ENCODE assay signal across 23 mouse cellular contexts in the genomic region with DNA sequence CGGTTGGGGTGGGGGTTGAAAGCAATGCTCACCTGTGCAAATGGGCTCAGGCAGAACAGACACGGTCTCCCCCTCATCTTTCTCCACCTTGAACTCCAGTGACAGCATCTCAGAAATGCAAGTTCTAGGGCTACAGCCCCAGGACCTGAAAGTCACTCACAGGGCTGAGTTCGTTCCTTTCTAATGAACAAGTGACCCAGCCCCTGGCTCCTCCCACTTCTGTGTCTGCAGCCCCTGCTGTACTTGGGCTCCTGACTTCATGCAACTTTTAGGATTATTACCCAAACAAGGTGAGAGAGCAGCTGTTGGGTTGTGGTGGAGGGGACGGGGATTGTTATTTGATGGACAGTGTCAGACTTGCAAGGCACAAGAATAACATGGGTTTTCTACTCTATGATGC. TPM values are rescaled to one million over a fixed set of nuclear protein-coding genes. Genes with fewer than 3 reads are reported as not detected.
DNase-seq lines count a peak whose midpoint lies in the region; ATAC-seq and TF ChIP-seq lines count a peak whose summit lies in the region.
"Had no signal": no experiment of that assay in that cellular context is flagged by ENCODE, and none has a peak within 500 bp of the region (broad histone marks: within the 10 kb centered on the region; RNA-seq: fewer than 3 reads in every experiment).

No protein-coding gene starts in this region.

- H3K4me1 ChIP-seq in liver, postnatal 0 days (ENCODE audit: insufficient read depth), result peaks cover 32% of the 10 kb centered on the region
- H3K4me1 ChIP-seq in CH12.LX (ENCODE audit: control insufficient read depth in 1 of 2, insufficient read depth in 2 of 2), result peaks cover 37 to 83% of the 10 kb centered on the region in 2 experiments

- H3K36me3 ChIP-seq in liver, postnatal 0 days (replicated peaks; ENCODE audit: insufficient read depth, low read length), result no peaks in the 10 kb centered on the region
- H3K36me3 ChIP-seq in CH12.LX (replicated peaks in 1 of 2; ENCODE audit: control insufficient read depth in 1 of 2, insufficient read depth in 1 of 2, low read length in 1 of 2) (peaks cover 0 to 15% of the 10 kb centered on the region in 2 experiments), myocyte (ENCODE audit: control insufficient read depth, insufficient read depth) (no peaks in the 10 kb centered on the region)
- H3K36me3 ChIP-seq: forebrain, embryonic 10.5 days; forebrain, embryonic 15.5 days; G1E; hindbrain, embryonic 12.5 days; hindbrain, embryonic 15.5 days had no signal

- no peak for ATAC-seq in liver, postnatal 0 days
- ATAC-seq: forebrain, embryonic 15.5 days; Patski had no signal

- no peaks in the 10 kb centered on the region for H3K27me3 ChIP-seq in liver, postnatal 0 days (ENCODE audit: insufficient read depth, low read length)
- no peaks in the 10 kb centered on the region for H3K27me3 ChIP-seq in CH12.LX (replicated peaks)
- H3K27me3 ChIP-seq in myocyte (ENCODE audit: control insufficient read depth, insufficient read depth, insufficient read length), result no peaks in the 10 kb centered on the region
- H3K27me3 ChIP-seq: forebrain, embryonic 15.5 days; hindbrain, embryonic 12.5 days; hindbrain, embryonic 15.5 days; Patski had no signal

- DNase-seq in liver, postnatal 0 days, result no peak
- DNase-seq in liver, result no peak
- DNase-seq in B cell, adult 2 months, result peak; percentile 20 to 30
- no peak for DNase-seq in CH12.LX (ENCODE audit: extremely low read depth)
- DNase-seq in cerebellum, adult 18-20 months, result no peak
- DNase-seq in thymus, postnatal 25 days, result no peak
- DNase-seq: adrenal gland, adult 2 months; adrenal gland, postnatal 14 days; cerebellum, adult 11 months; cerebellum, adult 8-10 months; cerebellum, postnatal 10 days; cerebellum, postnatal 36 days; embryo, embryonic 11 days; gastrocnemius, postnatal 10 days; gastrocnemius, postnatal 36 days had no signal

- no peaks in the 10 kb centered on the region for H3K9me3 ChIP-seq in liver, postnatal 0 days (ENCODE audit: low read length)
- H3K9me3 ChIP-seq in CH12.LX (replicated peaks; ENCODE audit: low read length), result no peaks in the 10 kb centered on the region
- H3K9me3 ChIP-seq: forebrain, embryonic 10.5 days; forebrain, embryonic 15.5 days; G1E; hindbrain, embryonic 12.5 days; hindbrain, embryonic 15.5 days had no signal

- H3ac ChIP-seq in myocyte (ENCODE audit: control insufficient read depth, insufficient read length), result no peak overlapping the region

- in situ Hi-C loops in CH12.LX (cut with MboI; ENCODE audit: low pct_ligation_motif_present, low pct_unique_long_range_greater_than_20kb, low sequenced_read_pairs), result no loop called here

- no peak overlapping the region for H3K4me3 ChIP-seq in liver, postnatal 0 days (ENCODE audit: low read depth, low read length)
- H3K4me3 ChIP-seq in CH12.LX (replicated peaks in 1 of 3; ENCODE audit: low read depth in 2 of 3, low read length in 2 of 3, poor library complexity in 1 of 3) (peak overlapping the region; percentile 16 to 19 (median 16)), myocyte (no peak overlapping the region)
- H3K4me3 ChIP-seq: forebrain, embryonic 10.5 days; forebrain, embryonic 15.5 days; hindbrain, embryonic 12.5 days; hindbrain, embryonic 15.5 days had no signal

- no peak overlapping the region for H3K9ac ChIP-seq in liver, postnatal 0 days (replicated peaks)
- H3K9ac ChIP-seq in CH12.LX (ENCODE audit: insufficient read depth, low read depth), result peak overlapping the region; percentile 10; the same call in 1 of the 2 replicates
- H3K9ac ChIP-seq: forebrain, embryonic 15.5 days; hindbrain, embryonic 12.5 days; hindbrain, embryonic 15.5 days had no signal

- WGBS in liver, postnatal 0 days (ENCODE audit: insufficient replicate concordance), result 62% methylated on average over 4 of the region's 4 CpGs

- H3K79me2 ChIP-seq in CH12.LX (replicated peaks; ENCODE audit: control insufficient read depth, extremely low read depth, insufficient read depth, poor library complexity, severe bottlenecking), result no peaks in the 10 kb centered on the region
- H3K79me2 ChIP-seq in myocyte (ENCODE audit: control insufficient read depth, insufficient read depth), result peaks cover 39% of the 10 kb centered on the region

- TF ChIP-seq CTCF in liver, postnatal 0 days (IDR thresholded peaks at IDR 0.05; ENCODE audit: low read depth), result no peak
- no peak for TF ChIP-seq CTCF in CH12.LX (conservative IDR thresholded peaks at IDR 0.05 in 1 of 2, IDR thresholded peaks at IDR 0.05 in 1 of 2; ENCODE audit: low read depth in 2 of 2, low read length in 2 of 2)

- H3K27ac ChIP-seq in liver, postnatal 0 days (ENCODE audit: low read depth), result 0 out of 2 replicates have a peak overlapping the region, but pooled peaks have one; percentile 35
- H3K27ac ChIP-seq in CH12.LX (ENCODE audit: insufficient read depth, low read depth), result peak overlapping the region; percentile 32; the same call in 1 of the 2 replicates
- H3K27ac ChIP-seq: forebrain, embryonic 10.5 days; forebrain, embryonic 15.5 days; hindbrain, embryonic 12.5 days; hindbrain, embryonic 15.5 days had no signal

- no peak for TF ChIP-seq EP300 in liver, postnatal 0 days (IDR thresholded peaks at IDR 0.05; ENCODE audit: low read depth)
- TF ChIP-seq EP300 in CH12.LX (IDR thresholded peaks at IDR 0.05; ENCODE audit: low read length), result no peak

- TF ChIP-seq POLR2A in CH12.LX (IDR thresholded peaks at IDR 0.05; ENCODE audit: low read depth, low read length) (no peak), myocyte (IDR thresholded peaks at IDR 0.05; ENCODE audit: insufficient read length, low read depth) (no peak)

- H3K4me2 ChIP-seq in liver, postnatal 0 days (ENCODE audit: low read depth, low read length), result peak overlapping the region; percentile 13
- H3K4me2 ChIP-seq in CH12.LX (ENCODE audit: insufficient read depth, low read depth, poor library complexity, severe bottlenecking), result peak overlapping the region; percentile 60
- peak overlapping the region; percentile 42 for H3K4me2 ChIP-seq in myocyte (ENCODE audit: low read depth)
- H3K4me2 ChIP-seq: forebrain, embryonic 15.5 days; heart, embryonic 11.5 days; hindbrain, embryonic 12.5 days; hindbrain, embryonic 15.5 days had no signal

- TF ChIP-seq RAD21 in CH12.LX (IDR thresholded peaks at IDR 0.05; ENCODE audit: low read depth, low read length), result no peak

- dilution Hi-C loops in CH12.LX (cut with MboI; ENCODE audit: extremely low pct_ligation_motif_present, extremely low pct_unique_long_range_greater_than_20kb, low sequenced_read_pairs), result no loop called here

TF ChIP-seq in CH12.LX, 34 proteins besides CTCF, POLR2A, EP300 and RAD21 (continues in another document):
- TF ChIP-seq ETS1 (conservative IDR thresholded peaks at IDR 0.05; ENCODE audit: low read depth, low read length), result no peak
- TF ChIP-seq USF2 (conservative IDR thresholded peaks at IDR 0.05; ENCODE audit: low read depth, low read length), result no peak
- TF ChIP-seq MYC (IDR thresholded peaks at IDR 0.05; ENCODE audit: low read depth, low read length), result no peak
- TF ChIP-seq PAX5 (IDR thresholded peaks at IDR 0.05; ENCODE audit: low read length), result no peak
- no peak for TF ChIP-seq CHD2 (IDR thresholded peaks at IDR 0.05; ENCODE audit: low read length)
- no peak for TF ChIP-seq CHD1 (IDR thresholded peaks at IDR 0.05; ENCODE audit: low read depth, low read length)
- no peak for TF ChIP-seq KAT2A (IDR thresholded peaks at IDR 0.05; ENCODE audit: insufficient replicate concordance, low read length)
- no peak for TF ChIP-seq ZNF384 (IDR thresholded peaks at IDR 0.05; ENCODE audit: low read depth, low read length)
- TF ChIP-seq TCF12 (IDR thresholded peaks at IDR 0.05; ENCODE audit: low read depth, low read length), result no peak
- no peak for TF ChIP-seq USF1 (IDR thresholded peaks at IDR 0.05; ENCODE audit: low read depth, low read length)
- TF ChIP-seq NRF1 (IDR thresholded peaks at IDR 0.05; ENCODE audit: low read depth, low read length), result no peak
- TF ChIP-seq ELF1 (IDR thresholded peaks at IDR 0.05; ENCODE audit: low read depth, low read length), result no peak
- no peak for TF ChIP-seq MEF2A (IDR thresholded peaks at IDR 0.05; ENCODE audit: borderline replicate concordance, low read depth, low read length)
- no peak for TF ChIP-seq GABPA (IDR thresholded peaks at IDR 0.05; ENCODE audit: insufficient replicate concordance, low read depth, low read length)
- no peak for TF ChIP-seq SMC3 (IDR thresholded peaks at IDR 0.05; ENCODE audit: low read depth, low read length)
- TF ChIP-seq MXI1 (IDR thresholded peaks at IDR 0.05; ENCODE audit: low read depth, low read length), result no peak

TF ChIP-seq in myocyte, 11 proteins besides CTCF, POLR2A, EP300 and RAD21:
- TF ChIP-seq REST (IDR thresholded peaks at IDR 0.05; ENCODE audit: insufficient read depth, insufficient read length) (no peak), USF1 (IDR thresholded peaks at IDR 0.05; ENCODE audit: low read depth) (no peak), TCF12 (IDR thresholded peaks at IDR 0.05; ENCODE audit: insufficient read depth, poor library complexity, severe bottlenecking) (no peak), TCF3 (IDR thresholded peaks at IDR 0.05; ENCODE audit: insufficient read length, low read depth) (no peak), E2F4 (IDR thresholded peaks at IDR 0.05; ENCODE audit: insufficient read depth) (no peak), MYOD1 (IDR thresholded peaks at IDR 0.05; ENCODE audit: control insufficient read depth in 1 of 3, insufficient read length in 2 of 3, low read depth in 2 of 3) (no peak), MAX (IDR thresholded peaks at IDR 0.05; ENCODE audit: low read depth) (no peak), POLR2AphosphoS2 (IDR thresholded peaks at IDR 0.05; ENCODE audit: insufficient read length, low read depth) (no peak), MYOG (IDR thresholded peaks at IDR 0.05; ENCODE audit: control insufficient read depth in 1 of 3, insufficient read depth in 1 of 3, insufficient read length in 2 of 3, low read depth in 2 of 3) (no peak), SRF (IDR thresholded peaks at IDR 0.05; ENCODE audit: control insufficient read depth, insufficient read length, low read depth) (no peak), CEBPB (IDR thresholded peaks at IDR 0.05; ENCODE audit: insufficient read depth, poor library complexity, severe bottlenecking) (no peak)

RNA-seq across cellular contexts. Expression of gene Sh3pxd2a, which starts 23.2 kb away (rescaled TPM):
- polyA plus RNA-seq in liver, postnatal 0 days (2015; fragmentation: Nextera tagmentation; extraction: Ambion mirVana), result 0.82 and 0.95 TPM in 2 replicates
- 2.4 and 3.2 TPM in 2 replicates for total RNA-seq in CH12.LX (2012; rRNA removed)
- total RNA-seq in CH12.LX (2014; rRNA removed), result 1.2 and 1.3 TPM in 2 replicates
- polyA plus RNA-seq in CH12.LX (2012; ENCODE audit: insufficient read length, low read depth), result 4.6 and 4.9 TPM in 2 replicates
- 59.5 TPM for polyA plus RNA-seq in myocyte (2012; fragmentation: generic; extraction: Trizol)
- polyA plus RNA-seq: G1E had no signal

Comparison
In these comparisons a context has a peak if more than half of its experiments do, and no peak if none do; other contexts are left out.
1. DNase-seq: peak in B cell, adult 2 months (2 of 2); none in liver, postnatal 0 days (single experiment), liver (single experiment), CH12.LX (single experiment), cerebellum, adult 18-20 months (0 of 2) and thymus, postnatal 25 days (single experiment).
2. H3K4me3 ChIP-seq: peak in CH12.LX (3 of 3); none in liver, postnatal 0 days (single experiment) and myocyte (single experiment).
3. RNA of gene Sh3pxd2a, which starts 23.2 kb away (polyA plus RNA-seq): 59.5 TPM in myocyte (single experiment); 4.6 to 4.9 TPM in CH12.LX and 0.82 to 0.95 TPM in liver, postnatal 0 days; every median in the first group is over 10 times any median in the second.
4. Peak in every context shown above with its lines, with median percentiles within 50 percentile points of each other: H3K4me2 ChIP-seq.